Mouse (Mus musculus) heart, postnatal 0 days (tissue): ENCODE measurements at regions not wholly inside any gene's neighbourhood (a gene's known extent, or its start where the extent isn't known, plus 50 kb on each side); places are given as distances from the start of the nearest gene placed in this dataset.

Source experiments
- CTCF ChIP-seq: IDR thresholded peaks from 2 replicates; pipeline ENCODE4 v1.5.1; 2016; ENCODE audit warnings: antibody characterized with exemption, control low read depth, low read depth
- EP300 ChIP-seq: IDR thresholded peaks from 2 replicates; pipeline ENCODE4 v1.6.1; 2016; ENCODE audit warnings: antibody characterized with exemption, low read depth

DNA sequence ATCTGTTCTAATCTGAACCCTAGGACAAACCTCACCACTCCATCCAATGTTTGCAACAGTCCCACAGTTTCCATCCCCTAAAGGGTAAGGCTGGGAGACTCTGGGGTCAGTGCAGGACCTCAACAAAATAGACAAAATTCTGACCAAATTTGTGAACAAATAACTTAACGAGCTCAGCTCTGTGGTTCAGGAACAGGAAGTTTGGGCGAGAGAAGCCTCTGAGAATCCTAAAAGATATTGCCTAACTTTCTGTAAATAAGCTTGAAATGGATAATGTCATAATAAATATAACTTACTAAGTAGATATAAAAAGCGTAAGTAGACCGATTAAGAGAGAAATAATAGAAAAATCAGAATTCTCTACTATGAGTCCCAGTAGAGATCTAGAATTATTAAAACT lies 416.9 kb downstream of the Plcl1 start:
- TF ChIP-seq CTCF: no peak
- TF ChIP-seq EP300: no peak
